Mouse (Mus musculus): ENCODE measurements around the gene Olfr1043. TPM values are rescaled to one million over a fixed set of nuclear protein-coding genes. Genes with fewer than 3 reads are reported as not detected.

Olfr1043 gene
- polyA plus RNA-seq, 1 experiment from 2014 or later = not detected

DNA sequence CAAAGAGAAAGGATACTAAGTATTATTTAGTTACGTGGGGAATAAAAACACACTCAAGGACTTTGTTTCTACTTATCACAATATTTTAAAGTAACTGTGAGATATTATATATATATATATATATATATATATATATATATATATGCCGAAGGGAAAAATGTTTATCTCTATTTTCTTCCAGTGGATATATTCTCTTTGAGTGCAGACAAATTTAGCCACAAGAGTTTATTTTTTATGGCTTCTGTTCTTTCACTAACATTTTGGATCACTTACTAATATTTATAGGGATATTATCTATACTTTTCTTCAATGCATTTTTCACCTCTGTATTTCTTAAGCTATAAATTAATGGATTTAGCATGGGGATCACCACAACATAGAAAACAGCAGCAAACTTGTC, 5.6 kb downstream of the Olfr1043 start, which contains the start of gene Olfr1042:
Gene Olfr1042, minus strand, starts transcription at position 101 of the 400 bp plus-strand sequence.
- Histone ChIP-seq H3K4me1 (replicated peaks; ENCODE audit: control insufficient read depth, insufficient read depth) (no peaks in the 10 kb centered on the region), H3K27me3 (ENCODE audit: control insufficient read depth, insufficient read depth, low read length) (no peaks in the 10 kb centered on the region), H3K9me3 (ENCODE audit: control insufficient read depth, low read length) (no peaks in the 10 kb centered on the region), H3K36me3 (ENCODE audit: control insufficient read depth, insufficient read depth, low read length) (no peaks in the 10 kb centered on the region), H3K9ac (ENCODE audit: low read length) (no peak within 1 kb of the TSS), H3K4me3 (ENCODE audit: low read depth, low read length) (no peak within 1 kb of the TSS), H3K27ac (replicated peaks) (no peak within 1 kb of the TSS), H3K4me2 (replicated peaks; ENCODE audit: low read depth) (no peak within 1 kb of the TSS)
- WGBS = 87% methylated on average over 2 of the region's 2 CpGs
- no peak for DNase-seq (ENCODE audit: low spot score)
- TF ChIP-seq CTCF (IDR thresholded peaks at IDR 0.05; ENCODE audit: low read depth) = no peak
- no peak for TF ChIP-seq EP300 (optimal IDR thresholded peaks at IDR 0.05)
- no peak for ATAC-seq (ENCODE audit: low FRiP score, low TSS enrichment)

DNA sequence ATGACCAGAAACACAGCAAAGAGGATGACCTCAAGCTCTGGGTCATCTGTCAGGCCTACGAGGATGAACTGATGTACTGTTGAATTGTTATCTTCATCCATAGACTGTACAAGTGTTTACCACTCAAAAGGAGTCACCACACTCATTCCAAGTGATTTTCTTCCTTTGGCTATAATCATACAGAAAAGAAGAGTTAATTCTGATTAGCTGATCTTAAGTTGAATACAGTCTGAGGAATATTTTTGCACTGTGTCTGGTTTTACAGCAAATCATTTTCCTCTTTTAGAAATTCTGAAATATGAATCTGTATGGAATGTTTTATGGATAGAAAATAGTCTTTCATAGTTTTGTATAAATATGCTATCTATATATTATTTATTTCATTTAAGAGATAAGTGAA, 20.7 kb downstream of the Olfr1043 start, which contains the start of gene Olfr1040:
Gene Olfr1040, minus strand, starts transcription at position 101 of the 400 bp plus-strand sequence.
- Histone ChIP-seq H3K27me3 (ENCODE audit: control insufficient read depth, insufficient read depth, low read length) (no peaks in the 10 kb centered on the region), H3K36me3 (ENCODE audit: control insufficient read depth, insufficient read depth, low read length) (no peaks in the 10 kb centered on the region), H3K4me1 (replicated peaks; ENCODE audit: control insufficient read depth, insufficient read depth) (no peaks in the 10 kb centered on the region), H3K4me2 (replicated peaks; ENCODE audit: low read depth) (no peak within 1 kb of the TSS), H3K27ac (replicated peaks) (no peak within 1 kb of the TSS), H3K9me3 (ENCODE audit: control insufficient read depth, low read length) (no peaks in the 10 kb centered on the region), H3K9ac (ENCODE audit: low read length) (no peak within 1 kb of the TSS), H3K4me3 (ENCODE audit: low read depth, low read length) (no peak within 1 kb of the TSS)
- no peak for DNase-seq (ENCODE audit: low spot score)
- ATAC-seq (ENCODE audit: low FRiP score, low TSS enrichment) = no peak
- TF ChIP-seq EP300 (optimal IDR thresholded peaks at IDR 0.05) = no peak
- TF ChIP-seq CTCF (IDR thresholded peaks at IDR 0.05; ENCODE audit: low read depth) = no peak
- WGBS = 76% methylated on average over 1 of the region's 1 CpGs

DNA sequence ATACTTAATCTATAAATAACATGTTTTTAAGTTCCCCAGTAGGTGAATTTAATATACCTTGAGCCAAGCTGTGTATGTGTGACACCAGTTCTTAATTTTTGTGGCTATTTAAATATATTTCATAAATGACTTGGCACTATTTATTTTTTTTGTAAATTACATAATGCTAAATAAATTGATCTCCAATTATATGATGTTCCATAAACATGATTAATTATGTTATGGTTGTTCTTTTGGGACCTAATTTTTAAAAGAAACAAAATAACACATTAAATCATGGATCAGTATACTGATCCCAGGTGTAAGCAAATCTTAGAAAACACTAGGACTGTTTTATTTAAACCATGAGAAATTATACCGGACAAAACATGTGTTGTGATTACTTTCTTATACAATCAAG, 31.5 kb downstream of the Olfr1043 start, which contains the start of gene Olfr1039:
Gene Olfr1039, minus strand, starts transcription at position 101 of the 400 bp plus-strand sequence.
- Histone ChIP-seq H3K9ac (ENCODE audit: low read length) (no peak within 1 kb of the TSS), H3K4me2 (replicated peaks; ENCODE audit: low read depth) (no peak within 1 kb of the TSS), H3K36me3 (ENCODE audit: control insufficient read depth, insufficient read depth, low read length) (no peaks in the 10 kb centered on the region), H3K4me1 (replicated peaks; ENCODE audit: control insufficient read depth, insufficient read depth) (no peaks in the 10 kb centered on the region), H3K9me3 (ENCODE audit: control insufficient read depth, low read length) (no peaks in the 10 kb centered on the region), H3K4me3 (ENCODE audit: low read depth, low read length) (no peak within 1 kb of the TSS), H3K27me3 (ENCODE audit: control insufficient read depth, insufficient read depth, low read length) (no peaks in the 10 kb centered on the region), H3K27ac (replicated peaks) (no peak within 1 kb of the TSS)
- WGBS = 93% methylated on average over 1 of the region's 1 CpGs
- no peak for DNase-seq (ENCODE audit: low spot score)
- TF ChIP-seq CTCF (IDR thresholded peaks at IDR 0.05; ENCODE audit: low read depth) = no peak
- TF ChIP-seq EP300 (optimal IDR thresholded peaks at IDR 0.05) = no peak
- no peak for ATAC-seq (ENCODE audit: low FRiP score, low TSS enrichment)

Other genes starting within 250 kb of the Olfr1043 start
- gene Olfr1026, start 246.0 kb downstream of the Olfr1043 start, polyA plus RNA-seq (2015; fragmentation: Nextera tagmentation; extraction: Ambion mirVana) = not detected in 2 replicates
- not detected in 2 replicates for gene Olfr1028, start 217.1 kb downstream of the Olfr1043 start, polyA plus RNA-seq (2015; fragmentation: Nextera tagmentation; extraction: Ambion mirVana)
- not detected in 2 replicates for gene Olfr1029, start 193.6 kb downstream of the Olfr1043 start, polyA plus RNA-seq (2015; fragmentation: Nextera tagmentation; extraction: Ambion mirVana)
- not detected in 2 replicates for gene Olfr1030, start 188.2 kb downstream of the Olfr1043 start, polyA plus RNA-seq (2015; fragmentation: Nextera tagmentation; extraction: Ambion mirVana)
- gene Olfr1031, start 177.2 kb downstream of the Olfr1043 start, polyA plus RNA-seq (2015; fragmentation: Nextera tagmentation; extraction: Ambion mirVana) = not detected in 2 replicates
- gene Olfr1032, start 162.0 kb downstream of the Olfr1043 start, polyA plus RNA-seq (2015; fragmentation: Nextera tagmentation; extraction: Ambion mirVana) = not detected in 2 replicates
- gene Olfr1033, start 146.9 kb downstream of the Olfr1043 start, polyA plus RNA-seq (2015; fragmentation: Nextera tagmentation; extraction: Ambion mirVana) = 1.9 and 2.5 TPM in 2 replicates
- 0.01 and 0.02 TPM in 2 replicates for gene Olfr1034, start 121.7 kb downstream of the Olfr1043 start, polyA plus RNA-seq (2015; fragmentation: Nextera tagmentation; extraction: Ambion mirVana)
- gene Olfr1036, start 93.5 kb downstream of the Olfr1043 start, polyA plus RNA-seq (2015; fragmentation: Nextera tagmentation; extraction: Ambion mirVana) = not detected in 2 replicates
- not detected in 2 replicates for gene Olfr1037, start 80.1 kb downstream of the Olfr1043 start, polyA plus RNA-seq (2015; fragmentation: Nextera tagmentation; extraction: Ambion mirVana)
- not detected in 2 replicates for gene Olfr1039, start 31.6 kb downstream of the Olfr1043 start, polyA plus RNA-seq (2015; fragmentation: Nextera tagmentation; extraction: Ambion mirVana)
- not detected in 2 replicates for gene Olfr1040, start 20.8 kb downstream of the Olfr1043 start, polyA plus RNA-seq (2015; fragmentation: Nextera tagmentation; extraction: Ambion mirVana)
- 0.01 TPM in 1 of 2 replicates, not detected in the other for gene Olfr1042, start 5.7 kb downstream of the Olfr1043 start, polyA plus RNA-seq (2015; fragmentation: Nextera tagmentation; extraction: Ambion mirVana)
- not detected in 2 replicates for gene Olfr1044, start 10.3 kb upstream of the Olfr1043 start, polyA plus RNA-seq (2015; fragmentation: Nextera tagmentation; extraction: Ambion mirVana)
- gene Olfr52, start 18.2 kb upstream of the Olfr1043 start, polyA plus RNA-seq (2015; fragmentation: Nextera tagmentation; extraction: Ambion mirVana) = 0.05 TPM in 1 of 2 replicates, not detected in the other
- not detected in 2 replicates for gene Olfr1045, start 35.5 kb upstream of the Olfr1043 start, polyA plus RNA-seq (2015; fragmentation: Nextera tagmentation; extraction: Ambion mirVana)
- not detected in 2 replicates for gene Olfr1046, start 51.8 kb upstream of the Olfr1043 start, polyA plus RNA-seq (2015; fragmentation: Nextera tagmentation; extraction: Ambion mirVana)
- gene Olfr1047, start 63.9 kb upstream of the Olfr1043 start, polyA plus RNA-seq (2015; fragmentation: Nextera tagmentation; extraction: Ambion mirVana) = not detected in 2 replicates
- not detected in 2 replicates for gene Olfr1048, start 72.8 kb upstream of the Olfr1043 start, polyA plus RNA-seq (2015; fragmentation: Nextera tagmentation; extraction: Ambion mirVana)
- not detected in 2 replicates for gene Olfr1049, start 90.8 kb upstream of the Olfr1043 start, polyA plus RNA-seq (2015; fragmentation: Nextera tagmentation; extraction: Ambion mirVana)
- gene Olfr1051, start 111.6 kb upstream of the Olfr1043 start, polyA plus RNA-seq (2015; fragmentation: Nextera tagmentation; extraction: Ambion mirVana) = not detected in 2 replicates
- gene Olfr1052, start 124.9 kb upstream of the Olfr1043 start, polyA plus RNA-seq (2015; fragmentation: Nextera tagmentation; extraction: Ambion mirVana) = not detected in 2 replicates
- gene Olfr1053, start 147.8 kb upstream of the Olfr1043 start, polyA plus RNA-seq (2015; fragmentation: Nextera tagmentation; extraction: Ambion mirVana) = not detected in 2 replicates
- gene Olfr1054, start 167.9 kb upstream of the Olfr1043 start, polyA plus RNA-seq (2015; fragmentation: Nextera tagmentation; extraction: Ambion mirVana) = not detected in 2 replicates
- not detected in 2 replicates for gene Olfr1055, start 182.8 kb upstream of the Olfr1043 start, polyA plus RNA-seq (2015; fragmentation: Nextera tagmentation; extraction: Ambion mirVana)
- not detected in 2 replicates for gene Olfr1056, start 194.9 kb upstream of the Olfr1043 start, polyA plus RNA-seq (2015; fragmentation: Nextera tagmentation; extraction: Ambion mirVana)
- not detected in 2 replicates for gene Olfr1057, start 210.9 kb upstream of the Olfr1043 start, polyA plus RNA-seq (2015; fragmentation: Nextera tagmentation; extraction: Ambion mirVana)
- not detected in 2 replicates for gene Olfr1058, start 221.0 kb upstream of the Olfr1043 start, polyA plus RNA-seq (2015; fragmentation: Nextera tagmentation; extraction: Ambion mirVana)
- gene Olfr1061, start 246.5 kb upstream of the Olfr1043 start, polyA plus RNA-seq (2015; fragmentation: Nextera tagmentation; extraction: Ambion mirVana) = not detected in 2 replicates

Data from stomach, postnatal 0 days (tissue).